Mouse (Mus musculus) cerebellum, adult 2 months (tissue): ENCODE measurements around the gene Negr1.

Experiments
- CTCF ChIP-seq: fragments of 200-500 bp; IDR thresholded peaks from 2 replicates; pipeline ENCODE4 v1.5.1; 2011; ENCODE audit warnings: low read depth, mild to moderate bottlenecking, control low read depth, low read length, moderate library complexity, borderline replicate concordance; ENCODE audit not compliant: insufficient read depth
- POLR2A ChIP-seq: fragments of 200-500 bp; IDR thresholded peaks from 2 replicates; pipeline ENCODE4 v1.6.1; 2011; ENCODE audit warnings: low read length, control low read depth, borderline replicate concordance; ENCODE audit not compliant: insufficient read depth

GRCm38 (mm10) chr3:156690059-156690605, 128.5 kb downstream of the Negr1 start:
- TF ChIP-seq POLR2A (no peak), CTCF (no peak)
